Mouse (Mus musculus): ENCODE data around the gene Cpxm2. TPM values are rescaled to one million over a fixed set of nuclear protein-coding genes. Genes with fewer than 3 reads are reported as not detected.

The Cpxm2 gene
- total and polyA plus RNA-seq, 3 experiments, result not detected

GRCm38 (mm10) chr7:132091551-132091950 is 63.0 kb downstream of the Cpxm2 start:
- TF ChIP-seq JUND (conservative IDR thresholded peaks at IDR 0.05; ENCODE audit: low read depth, low read length) (no peak), TBP (conservative IDR thresholded peaks at IDR 0.05; ENCODE audit: low read depth, low read length) (no peak), CTCF (conservative IDR thresholded peaks at IDR 0.05 in 1 of 2, IDR thresholded peaks at IDR 0.05 in 1 of 2; ENCODE audit: low read depth in 2 of 2, low read length in 2 of 2) (no peak), ZNF384 (IDR thresholded peaks at IDR 0.05; ENCODE audit: low read depth, low read length) (no peak), ZC3H11A (IDR thresholded peaks at IDR 0.05; ENCODE audit: low read depth, low read length) (no peak), JUN (IDR thresholded peaks at IDR 0.05; ENCODE audit: insufficient read depth, low read depth, low read length) (no peak), UBTF (IDR thresholded peaks at IDR 0.05; ENCODE audit: low read depth, low read length) (no peak), IRF4 (IDR thresholded peaks at IDR 0.05; ENCODE audit: low read depth, low read length) (no peak), TCF12 (IDR thresholded peaks at IDR 0.05; ENCODE audit: low read depth, low read length) (no peak), MAFK (IDR thresholded peaks at IDR 0.05; ENCODE audit: insufficient replicate concordance, low read length) (no peak), POLR2A (IDR thresholded peaks at IDR 0.05; ENCODE audit: low read depth, low read length) (no peak)
- dilution Hi-C loops (cut with MboI; ENCODE audit: extremely low pct_ligation_motif_present, extremely low pct_unique_long_range_greater_than_20kb, low sequenced_read_pairs), result no loop called here
- Histone ChIP-seq H3K4me2 (ENCODE audit: insufficient read depth, low read depth, poor library complexity, severe bottlenecking) (no peak overlapping the region), H3K9ac (ENCODE audit: insufficient read depth, low read depth) (no peak overlapping the region), H3K9me3 (replicated peaks; ENCODE audit: low read length) (no peaks in the 10 kb centered on the region), H3K36me3 (replicated peaks in 1 of 2; ENCODE audit: control insufficient read depth in 1 of 2, insufficient read depth in 1 of 2, low read length in 1 of 2) (no peaks in the 10 kb centered on the region), H3K4me1 (ENCODE audit: control insufficient read depth in 1 of 2, insufficient read depth in 2 of 2) (no peaks in the 10 kb centered on the region), H3K27me3 (replicated peaks) (peaks cover 90% of the 10 kb centered on the region), H3K4me3 (replicated peaks in 1 of 3; ENCODE audit: low read depth in 2 of 3, low read length in 2 of 3, poor library complexity in 1 of 3) (no peak overlapping the region), H3K27ac (ENCODE audit: insufficient read depth, low read depth) (no peak overlapping the region), H3K79me2 (replicated peaks; ENCODE audit: control insufficient read depth, extremely low read depth, insufficient read depth, poor library complexity, severe bottlenecking) (no peaks in the 10 kb centered on the region)
- DNase-seq (ENCODE audit: extremely low read depth), result no peak
- in situ Hi-C loops (cut with MboI; ENCODE audit: low pct_ligation_motif_present, low pct_unique_long_range_greater_than_20kb, low sequenced_read_pairs), result no loop called here

- Histone ChIP-seq H3K9me3 (replicated peaks; ENCODE audit: low read length) (no peaks in the 10 kb centered on the region), H3K27me3 (replicated peaks) (peaks cover 86% of the 10 kb centered on the region), H3K4me2 (ENCODE audit: insufficient read depth, low read depth, poor library complexity, severe bottlenecking) (no peak overlapping the region), H3K79me2 (replicated peaks; ENCODE audit: control insufficient read depth, extremely low read depth, insufficient read depth, poor library complexity, severe bottlenecking) (no peaks in the 10 kb centered on the region), H3K4me3 (replicated peaks in 1 of 3; ENCODE audit: low read depth in 2 of 3, low read length in 2 of 3, poor library complexity in 1 of 3) (no peak overlapping the region), H3K4me1 (ENCODE audit: control insufficient read depth in 1 of 2, insufficient read depth in 2 of 2) (no peaks in the 10 kb centered on the region), H3K27ac (ENCODE audit: insufficient read depth, low read depth) (no peak overlapping the region), H3K9ac (ENCODE audit: insufficient read depth, low read depth) (no peak overlapping the region), H3K36me3 (replicated peaks in 1 of 2; ENCODE audit: control insufficient read depth in 1 of 2, insufficient read depth in 1 of 2, low read length in 1 of 2) (no peaks in the 10 kb centered on the region)
- TF ChIP-seq ZKSCAN1 (IDR thresholded peaks at IDR 0.05; ENCODE audit: borderline replicate concordance, low read depth, low read length), result no peak
- no peak for TF ChIP-seq GABPA (IDR thresholded peaks at IDR 0.05; ENCODE audit: insufficient replicate concordance, low read depth, low read length)
- no peak for TF ChIP-seq MAX (IDR thresholded peaks at IDR 0.05; ENCODE audit: low read length)
- TF ChIP-seq UBTF (IDR thresholded peaks at IDR 0.05; ENCODE audit: low read depth, low read length), result no peak
- no peak for TF ChIP-seq MXI1 (IDR thresholded peaks at IDR 0.05; ENCODE audit: low read depth, low read length)
- no peak for TF ChIP-seq MYC (IDR thresholded peaks at IDR 0.05; ENCODE audit: low read depth, low read length)
- TF ChIP-seq USF2 (conservative IDR thresholded peaks at IDR 0.05; ENCODE audit: low read depth, low read length), result no peak
- no peak for TF ChIP-seq TCF12 (IDR thresholded peaks at IDR 0.05; ENCODE audit: low read depth, low read length)
- no peak for TF ChIP-seq MEF2A (IDR thresholded peaks at IDR 0.05; ENCODE audit: borderline replicate concordance, low read depth, low read length)
- no peak for TF ChIP-seq POLR2AphosphoS2 (IDR thresholded peaks at IDR 0.05; ENCODE audit: low read depth, low read length)
- no peak for TF ChIP-seq IRF4 (IDR thresholded peaks at IDR 0.05; ENCODE audit: low read depth, low read length)
- DNase-seq (ENCODE audit: extremely low read depth), result no peak
- in situ Hi-C loops (cut with MboI; ENCODE audit: low pct_ligation_motif_present, low pct_unique_long_range_greater_than_20kb, low sequenced_read_pairs), result no loop called here
- dilution Hi-C loops (cut with MboI; ENCODE audit: extremely low pct_ligation_motif_present, extremely low pct_unique_long_range_greater_than_20kb, low sequenced_read_pairs), result no loop called here
Observed at GRCm38 (mm10) chr7:132088606-132089005, 65.9 kb downstream of the Cpxm2 start.
